Mouse (Mus musculus): ENCODE results near the gene Tmc8.
"Not testable (repeated sequence)": the region's sequence is repeated elsewhere in the genome, so short reads cannot be mapped to it uniquely, and the experiment has no call there.

Tmc8 gene

GRCm38 (mm10) chr11:117798160-117798541, 16.3 kb downstream of the Tmc8 start:
- peak; percentile 41 for DNase-seq

- DNase-seq = no peak
These were observed 17.3 kb downstream of the Tmc8 start for GRCm38 (mm10) chr11:117799174-117799573.

- no peak for DNase-seq
These were observed 18.2 kb downstream of the Tmc8 start for GRCm38 (mm10) chr11:117800038-117800437.

GRCm38 (mm10) chr11:117801650-117802049, 19.8 kb downstream of the Tmc8 start:
- DNase-seq = no peak

- DNase-seq = no peak
These were observed 21.4 kb downstream of the Tmc8 start for GRCm38 (mm10) chr11:117803166-117803688.

- DNase-seq = no peak
These were observed 24.9 kb downstream of the Tmc8 start for GRCm38 (mm10) chr11:117806781-117807180.

- peak; percentile 76 for DNase-seq
These were observed 27.8 kb downstream of the Tmc8 start, which contains the start of the genes Gm20708 and Syngr2 for GRCm38 (mm10) chr11:117809407-117810311. Gene Gm20708, plus strand, starts transcription at chr11:117809668. Gene Syngr2, plus strand, starts transcription at chr11:117809668.

GRCm38 (mm10) chr11:117810401-117811046, 28.6 kb downstream of the Tmc8 start:
- peak; percentile 84 for DNase-seq

- no peak for DNase-seq
These were observed 32.0 kb downstream of the Tmc8 start for GRCm38 (mm10) chr11:117813867-117814266.

- no peak for DNase-seq
These were observed 33.0 kb downstream of the Tmc8 start for GRCm38 (mm10) chr11:117814704-117815366.

- DNase-seq = not testable (repeated sequence)
These were observed 34.0 kb downstream of the Tmc8 start for GRCm38 (mm10) chr11:117815850-117816249.

- DNase-seq = no peak
These were observed 34.6 kb downstream of the Tmc8 start for GRCm38 (mm10) chr11:117816389-117816996.

- DNase-seq = no peak
These were observed 37.2 kb downstream of the Tmc8 start for GRCm38 (mm10) chr11:117819095-117819494.

- no peak for DNase-seq
These were observed 38.3 kb downstream of the Tmc8 start for GRCm38 (mm10) chr11:117820173-117820572.

GRCm38 (mm10) chr11:117821868-117822267, 40.0 kb downstream of the Tmc8 start:
- DNase-seq = no peak

- no peak for DNase-seq
These were observed 40.9 kb downstream of the Tmc8 start for GRCm38 (mm10) chr11:117822728-117823241.

GRCm38 (mm10) chr11:117823411-117823810, 41.5 kb downstream of the Tmc8 start:
- no peak for DNase-seq

GRCm38 (mm10) chr11:117824060-117824969, 42.4 kb downstream of the Tmc8 start:
- peak; percentile 84 for DNase-seq

- peak; percentile 74 for DNase-seq
These were observed 43.6 kb downstream of the Tmc8 start, which contains the start of the genes Afmid and Tk1 for GRCm38 (mm10) chr11:117825333-117826101. Gene Afmid, plus strand, starts transcription at chr11:117825924. Gene Tk1, minus strand, starts transcription at chr11:117826092.

GRCm38 (mm10) chr11:117826164-117826563, 44.3 kb downstream of the Tmc8 start:
- DNase-seq = no peak

All from thymus, postnatal 25 days (tissue).